ENCODE assay signal across 8 mouse cellular contexts in genomic region chr9:78846110-78846509, GRCm38 (mm10).
DNase-seq lines count a peak whose midpoint lies in the region; ATAC-seq and TF ChIP-seq lines count a peak whose summit lies in the region.

No protein-coding gene starts in this region.

- H3K9ac ChIP-seq in hindbrain, embryonic 14.5 days: no peak overlapping the region
- H3K9ac ChIP-seq in hindbrain, embryonic 11.5 days (ENCODE audit: low read depth, low read length): no peak overlapping the region
- no peak overlapping the region for H3K9ac ChIP-seq in limb, embryonic 14.5 days (ENCODE audit: low read depth, low read length, severe bottlenecking)

- 24% methylated on average over 7 of the region's 7 CpGs for WGBS in hindbrain, embryonic 14.5 days
- 40% methylated on average over 7 of the region's 7 CpGs for WGBS in hindbrain, embryonic 11.5 days
- 1% methylated on average over 7 of the region's 7 CpGs for WGBS in cerebellum, adult 2 months
- 10% methylated on average over 7 of the region's 7 CpGs for WGBS in limb, embryonic 14.5 days

- no peaks in the 10 kb centered on the region for H3K4me1 ChIP-seq in hindbrain, embryonic 14.5 days (replicated peaks; ENCODE audit: control insufficient read depth, insufficient read depth, low read length)
- no peaks in the 10 kb centered on the region for H3K4me1 ChIP-seq in hindbrain, embryonic 11.5 days (replicated peaks; ENCODE audit: control insufficient read depth, insufficient read depth, low read length)
- peaks cover 5% of the 10 kb centered on the region for H3K4me1 ChIP-seq in cerebellum, adult 2 months (ENCODE audit: control insufficient read depth, insufficient read depth, low read length)
- peaks cover 11% of the 10 kb centered on the region for H3K4me1 ChIP-seq in limb, embryonic 14.5 days (ENCODE audit: control insufficient read depth, insufficient read depth, low read length)

- peak; percentile 32 for DNase-seq in hindbrain, embryonic 14.5 days (ENCODE audit: low spot score)
- DNase-seq in hindbrain, embryonic 11.5 days (ENCODE audit: low spot score): no peak
- peak; percentile 40 to 65 for DNase-seq in cerebellum, adult 2 months
- peak; percentile 27 for DNase-seq in gastrocnemius, postnatal 14 days
- peak; percentile 16 for DNase-seq in limb, embryonic 14.5 days (ENCODE audit: low spot score)
- DNase-seq in layer of hippocampus, adult 18-20 months (ENCODE audit: low spot score in 2 of 2): no peak
- no peak for DNase-seq in spleen, postnatal 10 days (ENCODE audit: low spot score in 2 of 2)

- no peaks in the 10 kb centered on the region for H3K36me3 ChIP-seq in hindbrain, embryonic 14.5 days (replicated peaks; ENCODE audit: control insufficient read depth, insufficient read depth)
- H3K36me3 ChIP-seq in hindbrain, embryonic 11.5 days (ENCODE audit: control insufficient read depth, insufficient read depth, low read length): no peaks in the 10 kb centered on the region
- no peaks in the 10 kb centered on the region for H3K36me3 ChIP-seq in limb, embryonic 14.5 days (ENCODE audit: control insufficient read depth, insufficient read depth, low read length)

- H3K27ac ChIP-seq in hindbrain, embryonic 14.5 days: no peak overlapping the region
- no peak overlapping the region for H3K27ac ChIP-seq in hindbrain, embryonic 11.5 days (ENCODE audit: low read depth, low read length)
- H3K27ac ChIP-seq in cerebellum, adult 2 months (ENCODE audit: insufficient read depth, low read length): no peak overlapping the region
- peak overlapping the region; percentile 65 for H3K27ac ChIP-seq in limb, embryonic 14.5 days (replicated peaks; ENCODE audit: low read depth, low read length)

- peak; percentile 59; the same call in 1 of the 2 replicates for ATAC-seq in hindbrain, embryonic 14.5 days (ENCODE audit: low FRiP score)
- no peak for ATAC-seq in hindbrain, embryonic 11.5 days (ENCODE audit: low FRiP score)
- peak; percentile 25; the same call in 1 of the 2 replicates for ATAC-seq in limb, embryonic 14.5 days (ENCODE audit: low FRiP score, low read depth)
- ATAC-seq in megakaryocyte-erythroid progenitor cell, adult 5-6 weeks (replicated peaks; ENCODE audit: low FRiP score, low TSS enrichment, poor library complexity, severe bottlenecking): no peak

- intact Hi-C loops in gastrocnemius, postnatal 14 days (cut with DNase I; ENCODE audit: low total_unique reads): no loop called here

- H3K4me2 ChIP-seq in hindbrain, embryonic 14.5 days (replicated peaks): no peak overlapping the region
- no peak overlapping the region for H3K4me2 ChIP-seq in hindbrain, embryonic 11.5 days (replicated peaks; ENCODE audit: low read depth, low read length)
- peak overlapping the region; percentile 42 for H3K4me2 ChIP-seq in limb, embryonic 14.5 days (replicated peaks; ENCODE audit: low read depth, low read length, severe bottlenecking)

- H3K4me3 ChIP-seq in hindbrain, embryonic 14.5 days (replicated peaks; ENCODE audit: low read length): no peak overlapping the region
- H3K4me3 ChIP-seq in hindbrain, embryonic 11.5 days (ENCODE audit: low read depth, low read length): no peak overlapping the region
- no peak overlapping the region for H3K4me3 ChIP-seq in cerebellum, adult 2 months (replicated peaks; ENCODE audit: insufficient read depth, low read depth, low read length)
- H3K4me3 ChIP-seq in limb, embryonic 14.5 days (replicated peaks; ENCODE audit: low read length): no peak overlapping the region

- no peak for TF ChIP-seq POLR2A in cerebellum, adult 2 months (IDR thresholded peaks at IDR 0.05; ENCODE audit: borderline replicate concordance, insufficient read depth, low read length)
- TF ChIP-seq POLR2A in limb, embryonic 14.5 days (IDR thresholded peaks at IDR 0.05; ENCODE audit: borderline replicate concordance, extremely low read depth, insufficient read depth, insufficient read length): no peak

- no peaks in the 10 kb centered on the region for H3K27me3 ChIP-seq in hindbrain, embryonic 14.5 days (ENCODE audit: control insufficient read depth, insufficient read depth, low read length)
- H3K27me3 ChIP-seq in hindbrain, embryonic 11.5 days (ENCODE audit: control insufficient read depth, insufficient read depth, low read length): no peaks in the 10 kb centered on the region
- H3K27me3 ChIP-seq in cerebellum, adult 2 months (ENCODE audit: control insufficient read depth, insufficient read depth, low read length): no peaks in the 10 kb centered on the region
- H3K27me3 ChIP-seq in limb, embryonic 14.5 days (ENCODE audit: control insufficient read depth, insufficient read depth, low read length): no peaks in the 10 kb centered on the region

- TF ChIP-seq CTCF in cerebellum, adult 2 months (IDR thresholded peaks at IDR 0.05; ENCODE audit: borderline replicate concordance, insufficient read depth, low read depth, low read length): no peak

- no peaks in the 10 kb centered on the region for H3K9me3 ChIP-seq in hindbrain, embryonic 14.5 days (ENCODE audit: control insufficient read depth, low read length)
- no peaks in the 10 kb centered on the region for H3K9me3 ChIP-seq in hindbrain, embryonic 11.5 days (ENCODE audit: control insufficient read depth, low read length)
- H3K9me3 ChIP-seq in limb, embryonic 14.5 days (ENCODE audit: control insufficient read depth, low read length): no peaks in the 10 kb centered on the region

Comparison
In these comparisons a context has a peak if more than half of its experiments do, and no peak if none do; other contexts are left out.
1. ATAC-seq: peak in hindbrain, embryonic 14.5 days (single experiment) and limb, embryonic 14.5 days (single experiment); none in hindbrain, embryonic 11.5 days (single experiment) and megakaryocyte-erythroid progenitor cell, adult 5-6 weeks (single experiment).
2. DNase-seq: peak in hindbrain, embryonic 14.5 days (single experiment), cerebellum, adult 2 months (2 of 2), gastrocnemius, postnatal 14 days (single experiment) and limb, embryonic 14.5 days (single experiment); none in hindbrain, embryonic 11.5 days (single experiment), layer of hippocampus, adult 18-20 months (0 of 2) and spleen, postnatal 10 days (0 of 2).